Mouse (Mus musculus) embryo, embryonic 10.5 days (tissue): ENCODE results near the gene Prr15l.

Experiments
- DNase-seq: peaks from one replicate; pipeline ENCODE4 v3.0.0-alpha.2; 2015; ENCODE audit warnings: low spot score

Prr15l gene

GRCm38 (mm10) chr11:96947849-96948248 lies 19.9 kb downstream of the Prr15l start:
- no peak for DNase-seq

GRCm38 (mm10) chr11:96950767-96951166 lies 22.9 kb downstream of the Prr15l start:
- peak; percentile 16 for DNase-seq

- no peak for DNase-seq
Measured at GRCm38 (mm10) chr11:96952426-96952825, 24.5 kb downstream of the Prr15l start.

GRCm38 (mm10) chr11:96952896-96953295 lies 25.0 kb downstream of the Prr15l start:
- no peak for DNase-seq

- DNase-seq: no peak
Measured at GRCm38 (mm10) chr11:96955094-96955493, 27.2 kb downstream of the Prr15l start.

GRCm38 (mm10) chr11:96956009-96956724 lies 28.3 kb downstream of the Prr15l start:
- DNase-seq: peak; percentile 34

GRCm38 (mm10) chr11:96957061-96957805 lies 29.3 kb downstream of the Prr15l start:
- DNase-seq: no peak

- DNase-seq: peak; percentile 92
Measured at GRCm38 (mm10) chr11:96963580-96963979, 35.7 kb downstream of the Prr15l start.

GRCm38 (mm10) chr11:96966172-96966571 lies 38.3 kb downstream of the Prr15l start:
- DNase-seq: no peak

GRCm38 (mm10) chr11:96966914-96967543 lies 39.1 kb downstream of the Prr15l start:
- DNase-seq: no peak

GRCm38 (mm10) chr11:96967544-96968269 lies 39.8 kb downstream of the Prr15l start:
- no peak for DNase-seq

GRCm38 (mm10) chr11:96968476-96968875 lies 40.6 kb downstream of the Prr15l start:
- no peak for DNase-seq

GRCm38 (mm10) chr11:96969280-96969722 lies 41.4 kb downstream of the Prr15l start:
- no peak for DNase-seq

GRCm38 (mm10) chr11:96969746-96970145 lies 41.8 kb downstream of the Prr15l start:
- no peak for DNase-seq

- no peak for DNase-seq
Measured at GRCm38 (mm10) chr11:96970341-96970740, 42.4 kb downstream of the Prr15l start.

GRCm38 (mm10) chr11:96972906-96973305 lies 45.0 kb downstream of the Prr15l start:
- DNase-seq: no peak

- DNase-seq: no peak
Measured at GRCm38 (mm10) chr11:96973426-96973964, 45.6 kb downstream of the Prr15l start.

GRCm38 (mm10) chr11:96974813-96975212 lies 46.9 kb downstream of the Prr15l start:
- no peak for DNase-seq

GRCm38 (mm10) chr11:96975511-96976378 lies 47.8 kb downstream of the Prr15l start:
- DNase-seq: no peak

- DNase-seq: no peak
Measured at GRCm38 (mm10) chr11:96976379-96976687, 48.4 kb downstream of the Prr15l start.
